Mouse (Mus musculus): ENCODE data around the gene Phldb1.

DNA sequence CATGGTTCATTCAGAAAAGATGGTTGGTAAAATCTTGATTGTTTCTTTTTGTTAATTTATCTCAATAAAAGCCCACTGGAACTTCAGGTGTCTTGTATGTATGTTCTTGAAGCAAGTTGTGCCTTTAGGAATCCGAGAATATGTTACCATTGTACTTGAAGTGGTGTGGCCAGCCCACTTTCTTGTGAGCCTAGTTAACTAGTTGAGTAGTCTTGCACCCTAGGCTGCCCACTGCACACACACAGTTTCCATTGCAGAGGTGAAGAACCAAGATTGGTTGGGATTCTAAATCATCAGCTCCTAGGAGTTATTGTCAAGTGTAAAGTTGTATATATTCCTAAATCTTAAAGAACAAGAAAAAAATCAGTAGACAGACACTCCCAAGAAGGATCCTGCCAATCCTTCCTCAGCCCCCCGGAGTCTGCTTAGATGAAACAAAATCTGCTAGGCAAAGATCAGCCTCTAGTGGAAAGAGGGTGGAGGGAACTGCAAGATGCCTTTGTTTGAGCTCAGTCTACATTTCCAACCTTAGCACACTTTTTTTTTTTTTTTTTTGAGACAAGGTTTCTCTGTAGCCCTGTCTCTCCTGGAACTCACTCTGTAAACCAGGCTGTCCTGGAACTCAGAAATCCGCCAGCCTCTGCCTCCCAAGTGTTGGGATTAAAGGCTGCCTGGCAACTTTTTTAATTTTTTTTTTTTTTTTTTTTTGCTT is 94.2 kb downstream of the Phldb1 start:
- TF ChIP-seq CTCF (IDR thresholded peaks at IDR 0.05; ENCODE audit: control insufficient read depth, insufficient read depth, low read length) (no peak), POLR2A (IDR thresholded peaks at IDR 0.05; ENCODE audit: borderline replicate concordance, control insufficient read depth, low read depth, low read length) (no peak)

Data from bone marrow, adult 2 months (tissue).